Mouse (Mus musculus) gastrocnemius, postnatal 4 days (tissue): ENCODE results near the gene Cyp2c70. TPM values are rescaled to one million over a fixed set of nuclear protein-coding genes. Genes with fewer than 3 reads are reported as not detected.
A peak's percentile ranks its signal among the peaks of the same experiment; 100 is the strongest.
"Not testable (repeated sequence)": the region's sequence is repeated elsewhere in the genome, so short reads cannot be mapped to it uniquely, and the experiment has no call there.

Experiments
- DNase-seq, 2 experiments: peaks; one replicate each; pipeline ENCODE4 v3.0.0; 2021 to 2022; ENCODE audit warnings: low spot score in 2 of 2, mixed read lengths in 2 of 2
- long read RNA-seq, 2 experiments: library from polyadenylated mRNA; stranded (forward); transcript quantifications; one replicate each; pipeline ENCODE4 v2.0.0; 2021
- total RNA-seq, 2 experiments: library from RNA; stranded (reverse); gene quantifications; 2 replicates each; pipeline ENCODE4 v1.2.3; 2021

The Cyp2c70 gene
- total RNA-seq: under 1 TPM; 0.32 to 0.70 TPM
- long read RNA-seq, experiment 1: 0 reads
- long read RNA-seq, experiment 2: 0 reads

DNA sequence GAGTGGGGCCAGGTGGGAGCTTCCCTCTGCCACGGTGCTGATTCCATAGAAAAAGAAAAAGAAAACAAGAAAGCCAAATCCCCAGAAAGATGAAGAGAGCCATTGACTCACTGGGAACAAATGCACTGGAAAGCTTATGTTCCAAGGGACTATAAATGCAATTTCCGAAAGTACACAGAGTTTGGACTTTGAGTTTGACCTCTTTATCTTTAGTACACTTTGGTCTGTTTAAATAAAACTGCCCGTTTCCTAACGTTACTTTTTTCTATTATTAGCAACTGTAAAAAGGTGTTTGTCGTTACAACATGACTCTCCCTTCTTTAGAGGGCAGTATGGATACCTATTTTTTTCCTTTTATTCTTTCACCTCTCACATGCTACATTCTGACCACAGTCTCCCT is at the start of gene Cyp2c70:
Gene Cyp2c70 (minus strand): TSS at position 174 of the 400 bp plus-strand sequence.
- DNase-seq: no peak

DNA sequence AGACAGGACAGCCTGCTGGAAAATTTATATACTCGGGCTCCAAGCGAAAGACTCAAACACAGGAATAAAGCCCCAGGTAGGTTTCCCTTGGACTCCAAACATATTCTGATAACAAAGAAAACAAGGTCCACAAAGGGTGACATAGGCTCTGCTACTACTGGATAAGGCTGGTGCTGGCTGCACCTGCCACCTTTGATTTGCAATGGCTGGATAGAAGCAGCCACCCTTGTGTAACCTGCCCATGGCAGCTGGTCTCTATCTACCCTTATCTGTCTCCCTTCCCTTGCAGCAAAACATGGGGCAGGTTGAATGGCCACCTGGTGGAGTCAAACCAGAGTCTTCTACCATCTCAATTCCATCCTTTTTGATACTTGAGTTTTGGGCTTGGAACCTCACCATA is 45.4 kb upstream of the Cyp2c70 start:
- DNase-seq: no peak

GRCm38 (mm10) chr19:40231825-40232541 is 44.9 kb upstream of the Cyp2c70 start:
- no peak for DNase-seq

DNA sequence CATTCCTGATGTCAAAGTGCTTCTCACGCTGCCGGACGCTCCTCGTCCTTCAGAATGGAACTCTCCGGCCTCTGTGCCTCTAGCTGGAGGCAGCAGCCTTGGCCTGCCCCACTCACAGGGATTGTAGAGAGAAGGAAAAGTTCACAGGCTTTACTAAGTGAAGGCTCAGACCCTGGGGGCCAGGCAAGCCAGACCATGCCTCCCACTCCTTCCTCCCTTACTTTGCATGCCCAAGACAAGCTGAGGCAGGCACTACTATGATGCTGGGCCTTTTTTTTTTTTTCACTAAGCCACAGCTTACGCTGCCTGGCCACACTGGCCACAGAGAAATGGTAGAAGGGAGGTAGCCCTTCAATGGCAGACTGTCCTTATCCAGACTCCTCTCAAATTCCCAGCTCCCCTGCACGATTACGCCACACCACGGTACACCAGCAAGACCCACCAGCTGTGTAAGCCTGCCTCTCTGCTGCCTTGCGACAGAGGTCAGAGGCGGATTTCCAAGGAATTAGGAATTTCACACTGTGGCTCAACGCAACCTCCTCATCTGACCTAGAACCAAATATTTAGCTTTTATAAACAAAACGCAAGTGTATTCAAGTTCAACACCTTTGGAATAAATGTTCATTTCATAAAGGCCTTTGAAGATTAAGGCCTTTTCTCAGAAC is 44.1 kb upstream of the Cyp2c70 start:
- no peak for DNase-seq

GRCm38 (mm10) chr19:40226516-40227151 is 39.5 kb upstream of the Cyp2c70 start:
- no peak for DNase-seq

GRCm38 (mm10) chr19:40225761-40226110 is 38.6 kb upstream of the Cyp2c70 start:
- DNase-seq: no peak

GRCm38 (mm10) chr19:40225102-40225760 is 38.1 kb upstream of the Cyp2c70 start:
- DNase-seq: peak in 1 of 2 experiments; percentile 73

DNA sequence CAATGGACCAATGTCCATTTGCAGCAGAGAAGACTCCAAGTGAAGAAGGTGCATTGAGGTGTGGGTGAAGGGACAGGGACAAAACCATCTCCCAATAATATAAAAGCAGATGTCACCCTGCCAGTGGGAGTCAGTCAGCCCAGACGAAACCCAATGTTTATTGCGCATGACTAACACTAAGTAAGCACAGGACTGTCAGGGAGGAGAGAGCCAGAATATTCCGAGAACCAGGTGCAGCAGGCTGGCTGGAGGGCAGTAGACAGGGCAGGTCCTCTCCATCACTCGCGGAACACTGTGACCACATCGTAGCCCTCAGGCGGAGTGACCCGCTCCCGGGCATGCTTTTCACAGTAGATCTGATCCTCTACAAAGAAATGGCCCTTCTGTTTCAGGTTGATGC is 35.2 kb upstream of the Cyp2c70 start:
- not testable (repeated sequence) for DNase-seq

DNA sequence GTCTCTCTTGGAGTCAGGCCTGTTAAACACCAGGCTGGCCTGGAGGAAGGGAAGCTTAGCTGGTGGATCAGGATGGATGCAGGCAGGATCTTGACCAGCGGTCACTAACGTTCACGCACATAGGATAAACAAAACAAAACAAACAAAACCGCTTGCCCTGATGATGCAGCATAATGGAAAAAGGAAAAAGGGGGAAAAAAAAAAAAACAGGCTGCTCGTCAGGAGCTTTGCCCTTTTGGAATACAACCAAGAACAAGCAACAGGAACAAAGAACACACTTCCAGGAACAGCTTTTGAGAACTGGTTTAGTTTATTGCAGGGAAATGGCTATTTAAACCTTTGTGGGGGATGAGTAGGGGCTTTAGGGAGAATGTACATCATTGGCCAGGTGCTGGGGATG is 33.7 kb upstream of the Cyp2c70 start:
- DNase-seq: no peak

DNA sequence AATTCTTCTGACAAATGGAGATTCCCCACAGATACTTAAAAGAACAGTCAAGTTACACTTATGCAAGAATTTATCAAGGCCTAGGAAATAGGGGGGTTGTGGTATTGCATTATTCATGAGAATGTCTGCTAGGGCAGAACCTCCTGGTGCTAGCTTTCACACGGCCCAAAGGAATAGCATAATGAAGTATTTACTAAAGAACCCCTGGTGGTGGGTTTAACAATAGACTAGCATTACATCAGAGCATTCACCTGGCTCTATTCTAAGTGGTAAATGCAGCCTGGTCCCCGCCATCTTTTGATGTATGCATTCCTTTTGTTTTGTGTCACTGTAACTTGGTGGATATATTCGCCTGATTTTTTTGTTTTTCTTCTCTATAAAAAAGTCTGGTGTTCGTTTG is 15.8 kb upstream of the Cyp2c70 start:
- not testable (repeated sequence) for DNase-seq

- no peak for DNase-seq
These were observed 3.5 kb upstream of the Cyp2c70 start for GRCm38 (mm10) chr19:40190596-40190995.

GRCm38 (mm10) chr19:40183600-40183999 is 3.5 kb downstream of the Cyp2c70 start:
- DNase-seq: no peak

GRCm38 (mm10) chr19:40178311-40178710 is 8.8 kb downstream of the Cyp2c70 start:
- no peak for DNase-seq

- not testable (repeated sequence) for DNase-seq
These were observed 18.7 kb downstream of the Cyp2c70 start for GRCm38 (mm10) chr19:40168391-40168790.

GRCm38 (mm10) chr19:40126996-40127395 is 60.1 kb downstream of the Cyp2c70 start:
- DNase-seq: not testable (repeated sequence)

- DNase-seq: not testable (repeated sequence)
These were observed 62.0 kb downstream of the Cyp2c70 start for GRCm38 (mm10) chr19:40125165-40125564.

GRCm38 (mm10) chr19:40119624-40120023 is 67.5 kb downstream of the Cyp2c70 start:
- DNase-seq: not testable (repeated sequence)
